Mouse (Mus musculus) CH12.LX (cell line): ENCODE results near the gene Cytip.

Experiments
- CTCF ChIP-seq, 2 experiments: IDR thresholded peaks in 1 of 2; conservative IDR thresholded peaks in 1 of 2; 2 replicates each; pipeline ENCODE4 v1.5.1; 2011 to 2012; ENCODE audit warnings: low read depth in 2 of 2, low read length in 2 of 2, improper control_type of control experiment in 1 of 2, inconsistent platforms in 1 of 2, mild to moderate bottlenecking in 1 of 2, moderate library complexity in 1 of 2
- EP300 ChIP-seq: IDR thresholded peaks from 2 replicates; pipeline ENCODE4 v1.6.1; 2011; ENCODE audit warnings: low read length, improper control_type of control experiment
- MXI1 ChIP-seq: IDR thresholded peaks from 2 replicates; pipeline ENCODE4 v1.6.1; 2011; ENCODE audit warnings: mild to moderate bottlenecking, low read depth, low read length, improper control_type of control experiment
- MYC ChIP-seq: IDR thresholded peaks from 2 replicates; pipeline ENCODE4 v1.6.1; 2011; ENCODE audit warnings: low read depth, mild to moderate bottlenecking, improper control_type of control experiment, low read length
- POLR2A ChIP-seq: IDR thresholded peaks from 2 replicates; pipeline ENCODE4 v1.6.1; 2011; ENCODE audit warnings: low read depth, mild to moderate bottlenecking, improper control_type of control experiment, low read length

DNA sequence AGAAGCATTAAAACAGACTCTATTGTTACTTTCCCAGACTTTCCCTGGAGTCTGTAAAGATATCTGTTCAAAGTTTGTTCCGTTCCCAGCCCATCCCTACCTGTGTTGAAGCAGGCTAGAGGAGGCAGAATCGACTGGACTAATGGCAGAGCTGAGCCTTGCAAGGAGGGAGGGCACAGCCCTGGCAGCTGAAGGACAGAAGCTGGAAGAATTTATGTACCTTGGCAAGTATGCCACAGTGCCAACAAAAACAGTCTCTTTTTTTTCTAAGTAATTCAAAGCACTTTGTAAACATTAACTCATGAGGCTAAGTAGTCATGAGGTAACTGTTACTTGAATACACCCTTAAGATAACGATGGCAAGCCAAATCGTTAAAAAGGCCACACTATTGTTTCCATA lies at the start of gene Cytip:
- no peak for TF ChIP-seq CTCF (conservative IDR thresholded peaks at IDR 0.05 in 1 of 2, IDR thresholded peaks at IDR 0.05 in 1 of 2; ENCODE audit: low read depth in 2 of 2, low read length in 2 of 2)
- no peak for TF ChIP-seq MYC
- no peak for TF ChIP-seq MXI1
- no peak for TF ChIP-seq POLR2A
- no peak for TF ChIP-seq EP300
